Mouse (Mus musculus) heart, postnatal 10 days (tissue): ENCODE measurements around the gene Tpte. TPM values are rescaled to one million over a fixed set of nuclear protein-coding genes. Genes with fewer than 3 reads are reported as not detected.

ENCODE experiments used
- DNase-seq, 2 experiments: peaks; one replicate each; pipeline ENCODE4 v3.0.0; 2021
- intact Hi-C: fragments of 180-260 bp; cut with DNase I; formaldehyde crosslinking; loops from one replicate; pipeline ENCODE4 v1.15.1; 2025
- total RNA-seq, 2 experiments: library from RNA; stranded (reverse); gene quantifications; 2 replicates each; pipeline ENCODE4 v1.2.3; 2021

Gene Tpte
- not detected for total RNA-seq

GRCm38 (mm10) chr8:22282999-22283491 lies at the start of gene Tpte:
Gene Tpte, plus strand, starts transcription at chr8:22283441.
- intact Hi-C loops: no loop called here
- no peak for DNase-seq

DNA sequence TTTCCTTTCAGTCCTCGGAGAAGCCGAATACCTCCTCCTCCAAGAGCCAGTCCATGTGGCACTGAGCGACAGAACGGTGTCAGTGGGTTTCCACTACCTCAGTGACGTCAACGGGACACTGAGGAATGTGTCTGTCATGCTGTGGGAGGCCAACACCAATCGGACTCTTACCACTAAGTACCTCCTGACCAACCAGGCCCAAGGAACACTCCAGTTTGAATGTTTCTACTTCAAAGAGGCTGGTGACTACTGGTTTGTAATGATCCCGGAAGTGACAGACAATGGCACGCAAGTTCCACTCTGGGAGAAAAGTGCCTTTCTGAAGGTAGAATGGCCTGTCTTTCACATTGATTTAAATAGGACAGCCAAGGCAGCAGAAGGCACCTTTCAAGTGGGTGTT lies 40.3 kb upstream of the Tpte start:
- no peak for DNase-seq
- intact Hi-C loops: no loop called here

DNA sequence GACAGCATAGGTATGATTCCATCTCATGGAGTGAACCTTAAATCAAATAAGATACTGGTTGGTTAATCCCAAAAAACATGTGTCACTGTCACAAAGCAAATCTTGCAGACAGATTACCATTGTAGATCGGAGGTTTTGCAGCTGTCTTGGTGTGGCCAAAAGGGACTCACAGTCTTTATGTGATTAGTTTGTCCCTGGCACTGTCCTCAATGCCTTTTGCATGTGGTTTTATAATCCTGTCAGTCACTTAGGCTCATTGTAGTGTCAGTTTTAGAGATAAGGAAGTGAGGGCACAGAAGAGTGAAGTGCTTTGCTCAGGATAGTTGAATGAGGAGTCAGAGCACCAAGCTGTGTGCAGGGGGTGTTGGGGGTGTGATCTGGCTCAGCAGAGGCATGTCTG lies 37.6 kb upstream of the Tpte start:
- intact Hi-C loops: no loop called here
- no peak for DNase-seq

DNA sequence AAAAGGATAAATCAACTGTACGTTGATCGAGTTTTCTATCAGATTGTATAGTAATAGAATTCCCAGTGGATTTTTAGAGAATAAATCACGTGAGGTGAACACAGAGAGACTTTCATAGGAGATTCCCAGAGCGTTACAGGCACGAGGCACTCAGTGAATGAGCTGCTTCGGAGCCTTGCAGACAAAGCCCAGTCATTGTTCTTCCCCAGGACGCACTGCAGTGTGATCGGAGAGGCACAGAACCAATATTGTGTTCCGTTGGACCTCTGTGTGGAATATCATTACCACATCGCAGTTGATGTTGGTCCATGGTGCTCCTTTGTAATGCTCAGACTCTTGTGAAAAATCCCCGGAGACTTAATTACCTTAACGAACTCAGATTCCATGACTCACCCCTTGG lies 35.3 kb upstream of the Tpte start:
- intact Hi-C loops: no loop called here
- no peak for DNase-seq

- DNase-seq: no peak
- intact Hi-C loops: no loop called here
Measured at GRCm38 (mm10) chr8:22249080-22249479, 34.2 kb upstream of the Tpte start.

DNA sequence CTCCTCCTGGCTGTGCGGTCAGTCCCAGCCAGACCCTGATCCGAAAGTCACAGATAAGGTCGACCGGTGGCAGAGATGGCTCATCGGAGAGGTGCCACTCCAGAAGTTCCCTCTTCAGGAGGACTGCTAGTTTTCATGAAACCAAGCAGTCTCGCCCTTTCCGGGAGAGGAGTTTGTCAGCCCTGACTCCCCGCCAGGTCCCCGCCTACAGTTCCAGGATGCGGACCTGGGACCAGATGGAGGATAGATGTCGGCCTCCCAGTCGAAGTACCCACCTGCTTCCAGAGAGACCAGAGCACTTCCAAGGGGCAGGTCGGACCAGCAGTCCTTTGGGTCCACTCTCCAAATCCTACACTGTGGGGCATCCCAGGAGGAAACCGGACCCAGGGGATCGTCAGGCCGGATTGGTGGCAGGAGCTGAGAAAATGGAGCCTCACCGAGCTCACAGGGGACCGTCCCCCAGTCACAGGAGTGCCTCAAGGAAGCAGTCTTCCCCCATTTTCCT lies 24.2 kb upstream of the Tpte start:
- intact Hi-C loops: no loop called here
- DNase-seq: peak; percentile 19 to 22

- intact Hi-C loops: no loop called here
- peak in 1 of 2 experiments; percentile 10 for DNase-seq
Measured at GRCm38 (mm10) chr8:22259531-22259930, 23.7 kb upstream of the Tpte start.

GRCm38 (mm10) chr8:22260091-22260722 lies 23.0 kb upstream of the Tpte start:
- intact Hi-C loops: loop anchor here (5.0 kb wide), 1 partner anchor 68 kb away; the partner anchor contains the start of gene Vps36
- peak; percentile 16 to 30 for DNase-seq

- intact Hi-C loops: loop anchor here (5.0 kb wide), 1 partner anchor 70 kb away; the partner anchor contains the start of gene Vps36
- peak; percentile 8 to 38 for DNase-seq
Measured at GRCm38 (mm10) chr8:22262267-22262666, 21.0 kb upstream of the Tpte start.

GRCm38 (mm10) chr8:22264292-22264691 lies 18.9 kb upstream of the Tpte start:
- DNase-seq: no peak
- intact Hi-C loops: loop anchor here (5.0 kb wide), 1 partner anchor 72 kb away; the partner anchor contains the start of gene Vps36

DNA sequence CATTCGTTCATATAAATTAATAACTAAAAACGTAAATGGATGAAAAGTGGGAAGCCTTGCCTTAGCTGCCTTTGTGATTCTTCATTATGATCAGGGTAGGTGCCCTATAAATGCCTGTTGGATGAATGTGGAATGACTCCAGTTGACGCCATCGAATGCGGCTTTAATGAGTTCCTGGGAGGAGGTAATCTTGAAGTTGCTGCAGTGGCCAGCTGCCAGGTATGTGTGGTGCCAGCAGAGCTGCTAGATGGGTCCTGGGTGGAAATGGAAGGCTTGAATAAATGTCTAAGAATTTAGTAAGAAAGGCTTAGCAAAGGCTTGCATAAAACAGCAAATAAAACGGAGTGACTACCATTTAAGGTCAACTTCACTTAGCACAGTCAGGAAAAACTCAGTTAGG lies 18.5 kb upstream of the Tpte start:
- DNase-seq: peak; percentile 20 to 21
- intact Hi-C loops: loop anchor here (5.0 kb wide), 1 partner anchor 72 kb away; the partner anchor contains the start of gene Vps36

- intact Hi-C loops: no loop called here
- no peak for DNase-seq
Measured at GRCm38 (mm10) chr8:22265194-22265593, 18.0 kb upstream of the Tpte start.

DNA sequence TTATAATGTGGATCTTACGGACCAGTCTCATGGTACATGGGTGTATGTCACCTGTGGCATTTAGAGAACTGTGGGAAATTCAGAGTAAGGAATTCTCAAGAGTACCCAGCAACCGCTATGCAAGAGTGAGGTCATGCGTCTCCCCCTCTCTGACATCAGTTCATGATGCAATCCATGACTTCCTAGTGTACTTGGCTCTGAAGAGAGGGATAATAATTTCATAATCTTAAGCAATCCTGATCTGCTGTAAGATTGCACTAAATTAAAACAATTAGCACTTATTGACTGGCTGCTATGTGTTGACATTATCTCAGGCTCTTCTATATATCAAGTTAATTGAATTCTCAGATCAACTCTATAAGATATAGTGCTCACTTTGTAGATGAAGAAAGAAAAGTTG lies 16.4 kb upstream of the Tpte start:
- intact Hi-C loops: no loop called here
- DNase-seq: no peak

DNA sequence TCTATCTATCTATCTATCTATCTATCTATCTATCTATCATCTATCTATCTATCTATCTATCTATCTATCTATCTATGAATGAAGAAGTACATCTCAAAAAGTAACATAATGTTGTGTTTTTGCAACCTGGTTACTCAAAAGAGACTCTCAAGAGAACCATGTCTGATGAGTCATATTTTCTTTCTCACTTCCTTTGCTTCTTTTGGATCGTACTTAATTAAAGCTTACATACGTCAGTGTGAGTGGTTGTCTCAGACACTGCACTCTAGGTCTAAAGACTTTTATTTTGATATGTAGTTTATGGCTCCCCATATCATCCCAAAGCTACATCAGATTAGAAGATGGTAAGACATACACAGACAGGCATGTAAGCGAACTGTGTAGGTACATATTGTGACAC lies 10.1 kb upstream of the Tpte start:
- DNase-seq: no peak
- intact Hi-C loops: no loop called here

GRCm38 (mm10) chr8:22274641-22275040 lies 8.6 kb upstream of the Tpte start:
- peak; percentile 49 to 57 for DNase-seq
- intact Hi-C loops: no loop called here

DNA sequence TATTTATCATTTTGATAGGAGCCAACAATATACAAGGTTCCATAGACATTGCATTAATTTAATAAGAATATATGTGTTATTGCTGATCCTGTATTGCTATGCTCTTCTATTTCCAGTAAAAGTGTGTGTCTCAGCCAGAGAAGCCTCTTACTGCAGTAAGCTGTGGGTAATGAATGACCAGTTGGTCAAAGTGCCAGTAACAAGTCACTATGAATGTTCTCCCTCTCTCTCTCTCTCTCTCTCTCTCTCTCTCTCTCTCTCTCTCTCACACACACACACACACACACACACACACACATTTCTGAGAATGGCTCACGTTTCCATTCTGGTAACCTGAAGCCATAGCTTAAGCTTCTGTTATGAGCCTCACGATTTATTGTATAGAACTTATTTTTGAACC lies 19.1 kb downstream of the Tpte start:
- DNase-seq: no peak
- intact Hi-C loops: loop anchor here (10.0 kb wide), 1 partner anchor 108 kb away; the partner anchor contains the start of gene Vps36

DNA sequence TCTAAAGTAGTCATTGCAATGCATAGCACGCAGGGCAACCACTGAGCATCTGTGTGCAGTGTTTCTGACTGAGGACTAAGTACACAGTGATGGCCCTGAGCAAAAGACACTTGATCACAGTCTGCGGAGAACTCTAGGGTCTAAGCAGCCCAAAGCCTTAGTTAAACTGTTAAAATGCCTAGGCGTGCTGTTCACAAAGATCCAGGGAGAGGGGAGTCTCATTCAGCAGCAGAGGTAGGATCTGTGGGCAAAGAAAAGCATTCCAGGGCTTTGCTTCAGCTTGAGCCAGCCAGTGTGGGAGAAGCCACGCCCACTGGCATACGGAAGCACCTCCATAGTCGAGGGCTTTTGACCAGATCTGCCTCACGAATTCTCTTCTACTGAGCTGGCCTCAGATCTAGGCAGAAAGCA lies 19.7 kb downstream of the Tpte start:
- intact Hi-C loops: loop anchor here (10.0 kb wide), 1 partner anchor 108 kb away; the partner anchor contains the start of gene Vps36

DNA sequence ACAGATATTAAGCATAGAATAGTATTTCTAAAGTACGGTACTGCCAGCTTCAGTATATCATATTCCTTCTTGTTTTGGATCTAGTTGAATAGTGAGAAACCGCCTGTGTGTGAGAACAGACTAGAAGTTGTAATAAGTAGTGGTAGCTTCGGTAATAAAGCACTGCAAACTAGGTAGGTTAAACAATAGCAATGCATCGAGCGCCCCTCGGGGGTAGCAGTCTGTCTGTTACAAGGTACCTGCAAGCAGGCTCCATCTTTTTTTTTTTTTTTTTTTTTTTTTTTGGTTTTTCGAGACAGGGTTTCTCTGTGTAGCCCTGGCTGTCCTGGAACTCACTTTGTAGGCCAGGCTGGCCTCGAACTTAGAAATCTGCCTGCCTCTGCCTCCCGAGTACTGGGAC lies 20.8 kb downstream of the Tpte start:
- intact Hi-C loops: loop anchor here (10.0 kb wide), 1 partner anchor 109 kb away; the partner anchor contains the start of gene Vps36
- DNase-seq: peak in 1 of 2 experiments; percentile 5

More for the DNA sequence above, 19.7 kb downstream of the Tpte start:
- peak in 1 of 2 experiments; percentile 2 for DNase-seq

DNA sequence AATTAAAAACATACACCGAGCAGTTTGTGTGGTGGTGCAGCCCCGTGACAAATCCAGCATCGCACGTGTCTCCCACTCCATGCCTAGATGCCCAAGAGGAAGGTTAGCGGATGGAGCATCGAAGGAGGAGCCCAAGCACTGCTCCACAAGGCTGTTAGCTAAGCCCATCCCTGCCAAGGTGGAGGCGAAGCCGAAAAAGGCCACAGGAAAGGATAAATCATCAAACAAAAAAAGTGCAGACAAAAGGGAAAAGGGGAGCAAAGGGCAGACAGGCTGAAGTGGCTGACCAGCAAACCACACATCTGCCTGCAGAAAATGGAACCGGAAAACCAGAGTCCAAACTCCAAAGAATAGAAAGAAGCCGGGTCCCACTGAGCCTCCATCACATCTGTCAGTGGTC lies 23.8 kb downstream of the Tpte start:
- intact Hi-C loops: loop anchor here (10.0 kb wide), 1 partner anchor 112 kb away; the partner anchor contains the start of gene Vps36
- DNase-seq: no peak

GRCm38 (mm10) chr8:22311446-22311845 lies 28.2 kb downstream of the Tpte start:
- intact Hi-C loops: no loop called here
- DNase-seq: no peak

DNA sequence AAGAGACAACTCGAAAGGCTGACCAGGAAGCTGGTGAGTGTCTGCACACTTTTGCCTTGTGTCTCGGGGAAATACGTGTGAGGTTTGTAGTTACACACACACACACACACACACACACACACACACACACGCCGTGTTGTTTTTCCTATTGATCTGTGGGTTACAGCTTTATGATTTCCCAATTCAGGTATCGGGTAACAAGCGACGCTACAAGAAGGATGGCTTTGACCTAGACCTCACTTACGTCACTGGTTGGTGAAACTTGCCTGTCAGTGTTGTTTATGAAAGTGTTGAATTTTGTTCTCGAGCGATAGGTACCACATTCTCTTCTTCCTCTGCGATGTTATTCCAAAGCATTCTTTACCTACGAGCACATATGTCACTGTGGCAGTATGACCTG lies 52.2 kb downstream of the Tpte start:
- intact Hi-C loops: no loop called here
- no peak for DNase-seq

DNA sequence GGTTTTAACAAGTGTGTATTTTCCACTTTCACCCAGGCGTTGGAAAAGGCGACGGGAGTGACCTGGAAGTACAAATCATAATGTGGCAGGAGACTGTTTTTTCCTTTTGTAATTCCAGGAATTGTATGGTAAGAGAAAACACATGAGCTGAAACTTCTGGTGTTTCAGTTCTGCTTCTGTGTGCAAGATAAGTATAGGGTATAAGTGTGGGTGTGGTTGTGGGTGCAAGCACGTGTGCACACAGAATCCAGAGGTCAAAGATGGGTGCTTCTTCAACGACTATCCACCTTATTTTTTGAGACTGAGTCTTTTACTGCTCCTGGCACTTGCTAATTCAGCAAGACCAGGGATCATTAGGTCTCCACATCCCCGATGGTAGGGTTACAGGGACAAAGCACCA lies 76.1 kb downstream of the Tpte start:
- intact Hi-C loops: no loop called here

More for the DNA sequence above, 76.1 kb downstream of the Tpte start:
- no peak for DNase-seq
